Mouse (Mus musculus) myocyte (in vitro differentiated cells): ENCODE data around the gene Gxylt2.

Experiments used
- CEBPB ChIP-seq: IDR thresholded peaks from 2 replicates; pipeline ENCODE4 v1.6.1; 2011; ENCODE audit warnings: mild to moderate bottlenecking, moderate library complexity; ENCODE audit not compliant: poor library complexity, insufficient read depth, severe bottlenecking
- E2F4 ChIP-seq: IDR thresholded peaks from one replicate; pipeline ENCODE4 v1.6.1; 2011; ENCODE audit warnings: mild to moderate bottlenecking, control low read depth, moderate library complexity; ENCODE audit not compliant: insufficient read depth
- MAX ChIP-seq: IDR thresholded peaks from one replicate; pipeline ENCODE4 v1.6.1; 2011; ENCODE audit warnings: low read depth, mild to moderate bottlenecking, control low read depth
- MYOD1 ChIP-seq, 3 experiments: IDR thresholded peaks; one replicate each; pipeline ENCODE4 v1.6.1; 2011; ENCODE audit warnings: control low read depth in 2 of 3, low read depth in 2 of 3, mild to moderate bottlenecking in 2 of 3, moderate library complexity in 1 of 3; ENCODE audit not compliant: insufficient read length in 2 of 3, control insufficient read depth in 1 of 3
- MYOG ChIP-seq, 3 experiments: IDR thresholded peaks; one replicate each; pipeline ENCODE4 v1.6.1; 2011; ENCODE audit warnings: control low read depth in 2 of 3, low read depth in 2 of 3, mild to moderate bottlenecking in 2 of 3; ENCODE audit not compliant: insufficient read length in 2 of 3, control insufficient read depth in 1 of 3, insufficient read depth in 1 of 3
- POLR2A ChIP-seq: IDR thresholded peaks from one replicate; pipeline ENCODE4 v1.6.1; 2011; ENCODE audit warnings: low read depth, mild to moderate bottlenecking, control low read depth, moderate library complexity; ENCODE audit not compliant: insufficient read length
- POLR2AphosphoS2 ChIP-seq: IDR thresholded peaks from one replicate; pipeline ENCODE4 v1.6.1; 2011; ENCODE audit warnings: low read depth, control low read depth; ENCODE audit not compliant: insufficient read length
- REST ChIP-seq: IDR thresholded peaks from one replicate; pipeline ENCODE4 v1.6.1; 2011; ENCODE audit warnings: mild to moderate bottlenecking, control low read depth, moderate library complexity; ENCODE audit not compliant: insufficient read depth, insufficient read length
- SRF ChIP-seq: IDR thresholded peaks from one replicate; pipeline ENCODE4 v1.6.1; 2011; ENCODE audit warnings: low read depth; ENCODE audit not compliant: control insufficient read depth, insufficient read length
- TCF12 ChIP-seq: IDR thresholded peaks from one replicate; pipeline ENCODE4 v1.6.1; 2011; ENCODE audit warnings: mild to moderate bottlenecking, control low read depth; ENCODE audit not compliant: poor library complexity, insufficient read depth, severe bottlenecking
- TCF3 ChIP-seq: IDR thresholded peaks from one replicate; pipeline ENCODE4 v1.6.1; 2011; ENCODE audit warnings: low read depth, control low read depth; ENCODE audit not compliant: insufficient read length
- USF1 ChIP-seq: IDR thresholded peaks from one replicate; pipeline ENCODE4 v1.6.1; 2011; ENCODE audit warnings: low read depth, mild to moderate bottlenecking, control low read depth, moderate library complexity

- TF ChIP-seq TCF12 (no peak), USF1 (no peak), POLR2A (no peak), MAX (no peak), CEBPB (no peak), TCF3 (no peak), MYOD1 (IDR thresholded peaks at IDR 0.05; ENCODE audit: control insufficient read depth in 1 of 3, insufficient read length in 2 of 3, low read depth in 2 of 3) (no peak), POLR2AphosphoS2 (no peak), E2F4 (no peak), MYOG (IDR thresholded peaks at IDR 0.05; ENCODE audit: control insufficient read depth in 1 of 3, insufficient read depth in 1 of 3, insufficient read length in 2 of 3, low read depth in 2 of 3) (no peak), SRF (no peak), REST (no peak)
Observed at GRCm38 (mm10) chr6:100808221-100808778, 103.8 kb downstream of the Gxylt2 start.
